Mouse (Mus musculus): ENCODE measurements around the gene Btbd10. TPM values are rescaled to one million over a fixed set of nuclear protein-coding genes. Genes with fewer than 3 reads are reported as not detected.

Gene Btbd10
- polyA plus RNA-seq, 1 experiment from 2014 or later, result 30.9 TPM

GRCm38 (mm10) chr7:113269921-113270320, 99.3 kb downstream of the Btbd10 start:
- no peak for ATAC-seq (ENCODE audit: insufficient number of reproducible peaks, insufficient read depth, low FRiP score, low read depth)
- 75% methylated on average over 3 of the region's 3 CpGs for WGBS
- H3K36me3 ChIP-seq (ENCODE audit: control insufficient read depth, insufficient read depth, low read length), result no peaks in the 10 kb centered on the region
- H3K4me2 ChIP-seq (replicated peaks; ENCODE audit: low read depth, low read length), result no peak overlapping the region
- H3K27me3 ChIP-seq (ENCODE audit: control insufficient read depth, insufficient read depth, low read length), result no peaks in the 10 kb centered on the region
- no peak overlapping the region for H3K9ac ChIP-seq (replicated peaks; ENCODE audit: low read depth, low read length)
- H3K27ac ChIP-seq (ENCODE audit: low read length), result no peak overlapping the region
- H3K9me3 ChIP-seq (ENCODE audit: control insufficient read depth, low read depth, low read length), result no peaks in the 10 kb centered on the region
- H3K4me3 ChIP-seq (ENCODE audit: low read depth, low read length), result no peak overlapping the region
- H3K4me1 ChIP-seq (ENCODE audit: control insufficient read depth, insufficient read depth, low read length), result peaks cover 7% of the 10 kb centered on the region

GRCm38 (mm10) chr7:113269081-113269480, 100.1 kb downstream of the Btbd10 start:
- ATAC-seq (ENCODE audit: insufficient number of reproducible peaks, insufficient read depth, low FRiP score, low read depth), result no peak
- no peak overlapping the region for H3K27ac ChIP-seq (ENCODE audit: low read length)
- no peak overlapping the region for H3K4me3 ChIP-seq (ENCODE audit: low read depth, low read length)
- no peaks in the 10 kb centered on the region for H3K27me3 ChIP-seq (ENCODE audit: control insufficient read depth, insufficient read depth, low read length)
- H3K9ac ChIP-seq (replicated peaks; ENCODE audit: low read depth, low read length), result no peak overlapping the region
- peaks cover 7% of the 10 kb centered on the region for H3K4me1 ChIP-seq (ENCODE audit: control insufficient read depth, insufficient read depth, low read length)
- no peak overlapping the region for H3K4me2 ChIP-seq (replicated peaks; ENCODE audit: low read depth, low read length)
- H3K36me3 ChIP-seq (ENCODE audit: control insufficient read depth, insufficient read depth, low read length), result no peaks in the 10 kb centered on the region
- H3K9me3 ChIP-seq (ENCODE audit: control insufficient read depth, low read depth, low read length), result no peaks in the 10 kb centered on the region

GRCm38 (mm10) chr7:113268287-113268686, 100.9 kb downstream of the Btbd10 start:
- Histone ChIP-seq H3K9me3 (ENCODE audit: control insufficient read depth, low read depth, low read length) (no peaks in the 10 kb centered on the region), H3K4me1 (ENCODE audit: control insufficient read depth, insufficient read depth, low read length) (peaks cover 7% of the 10 kb centered on the region)
- no peak for ATAC-seq (ENCODE audit: insufficient number of reproducible peaks, insufficient read depth, low FRiP score, low read depth)

More at GRCm38 (mm10) chr7:113268287-113268686, 100.9 kb downstream of the Btbd10 start:
- Histone ChIP-seq H3K27ac (ENCODE audit: low read length) (no peak overlapping the region), H3K36me3 (ENCODE audit: control insufficient read depth, insufficient read depth, low read length) (no peaks in the 10 kb centered on the region), H3K27me3 (ENCODE audit: control insufficient read depth, insufficient read depth, low read length) (no peaks in the 10 kb centered on the region), H3K4me3 (ENCODE audit: low read depth, low read length) (no peak overlapping the region), H3K9ac (replicated peaks; ENCODE audit: low read depth, low read length) (no peak overlapping the region), H3K4me2 (replicated peaks; ENCODE audit: low read depth, low read length) (no peak overlapping the region)
- WGBS, result 73% methylated on average over 9 of the region's 9 CpGs

Other genes starting within 250 kb of the Btbd10 start
- gene Arntl, start 161.9 kb downstream of the Btbd10 start, polyA plus RNA-seq (2014; fragmentation: Nextera tagmentation; extraction: Ambion mirVana), result 14.0 and 14.6 TPM in 2 replicates
- not detected in 2 replicates for gene Pth, start 19.2 kb upstream of the Btbd10 start, polyA plus RNA-seq (2014; fragmentation: Nextera tagmentation; extraction: Ambion mirVana)
- 127 and 130 TPM in 2 replicates for gene Far1, start 144.4 kb upstream of the Btbd10 start, polyA plus RNA-seq (2014; fragmentation: Nextera tagmentation; extraction: Ambion mirVana)

Measured in stomach, embryonic 14.5 days (tissue).